Mouse (Mus musculus) frontal cortex, postnatal 14 days (tissue): ENCODE results near the gene Gm49486.
A peak's percentile ranks its signal among the peaks of the same experiment; 100 is the strongest.
"Not testable (repeated sequence)": the region's sequence is repeated elsewhere in the genome, so short reads cannot be mapped to it uniquely, and the experiment has no call there.

Source experiments
- DNase-seq, 2 experiments: peaks; one replicate each; pipeline ENCODE4 v3.0.0; 2022; ENCODE audit warnings: low spot score in 2 of 2

Gm49486 gene

DNA sequence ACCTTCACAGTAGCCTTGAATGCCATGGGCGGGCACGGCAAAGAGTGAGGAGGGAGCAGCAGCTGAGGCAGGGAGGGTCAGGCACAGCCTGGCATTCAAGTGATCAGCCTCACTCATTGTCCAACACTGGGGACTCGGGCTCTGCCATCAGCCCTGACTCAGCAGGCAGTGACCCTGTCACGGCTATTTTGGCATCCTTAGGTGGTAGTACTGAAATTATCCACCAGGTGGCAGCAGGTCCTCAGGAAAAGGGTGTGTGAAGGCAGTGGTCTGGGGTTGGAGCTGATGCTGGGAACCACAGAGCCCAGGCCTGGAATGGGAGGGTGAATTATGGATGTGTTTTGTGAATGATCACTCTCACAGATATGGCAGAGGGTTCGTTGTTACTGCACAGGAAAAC, 4.5 kb upstream of the Gm49486 start:
- DNase-seq: peak; percentile 75 to 79

DNA sequence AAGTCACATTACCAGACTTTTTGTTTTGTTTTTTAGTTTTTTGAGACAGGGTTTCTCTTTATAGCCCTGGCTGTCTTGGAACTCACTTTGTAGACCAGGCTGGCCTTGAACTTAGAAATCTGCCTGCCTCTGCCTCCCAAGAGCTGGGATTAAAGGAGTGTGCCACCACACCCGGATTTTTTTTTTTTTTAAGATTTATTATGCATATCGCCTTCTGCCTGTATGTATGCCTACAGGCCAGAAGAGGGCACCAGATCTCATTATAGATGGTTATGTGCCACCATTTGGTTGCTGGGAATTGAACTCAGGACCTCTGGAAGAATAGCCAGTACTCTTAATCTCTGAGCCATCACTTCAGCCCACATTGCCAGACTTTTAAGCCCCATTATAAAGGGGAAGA, 3.4 kb upstream of the Gm49486 start:
- not testable (repeated sequence) for DNase-seq

DNA sequence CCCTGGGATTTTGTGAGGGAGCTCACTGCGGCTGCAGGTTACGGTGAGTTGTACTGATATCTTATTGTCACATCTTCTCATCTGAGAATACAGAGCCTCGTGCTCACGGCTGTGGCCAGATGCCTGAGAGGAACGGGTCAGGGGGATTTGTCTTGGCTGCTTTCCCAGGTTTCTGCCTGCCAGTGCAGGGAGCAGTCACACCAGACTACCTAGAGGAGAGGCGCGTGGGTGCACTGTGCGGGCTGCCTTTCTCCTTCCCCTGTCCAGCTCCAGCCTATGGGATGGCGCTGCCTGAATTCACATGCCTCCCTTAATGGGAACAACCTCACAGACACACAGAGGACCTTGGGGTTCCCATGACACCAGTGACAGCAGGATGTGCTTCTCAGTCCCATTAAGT, 6.1 kb downstream of the Gm49486 start:
- DNase-seq: no peak

DNA sequence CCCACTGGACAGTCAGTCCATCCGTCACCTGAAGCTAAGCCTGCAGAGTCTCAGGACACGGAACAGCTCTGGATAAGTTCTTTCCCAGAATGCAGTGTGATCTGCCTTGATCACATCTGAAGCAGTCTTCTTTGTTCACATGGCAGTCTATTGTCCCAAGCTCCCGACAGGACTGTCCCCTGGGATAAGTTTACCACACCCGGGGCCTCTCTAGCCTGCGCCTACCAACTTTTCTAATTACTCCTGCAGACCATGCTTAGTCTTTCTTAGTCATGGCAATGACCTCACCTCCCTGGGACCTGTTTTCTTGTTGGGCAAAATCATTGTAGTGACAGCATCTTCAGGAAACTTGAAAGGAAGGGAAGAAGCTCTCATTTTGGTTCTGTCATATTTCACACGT, 8.8 kb downstream of the Gm49486 start:
- DNase-seq: no peak

GRCm38 (mm10) chr15:79242574-79243233, 13.5 kb downstream of the Gm49486 start:
- no peak for DNase-seq

- peak; percentile 97 to 98 for DNase-seq
Observed at GRCm38 (mm10) chr15:79243234-79244042, 14.2 kb downstream of the Gm49486 start.

DNA sequence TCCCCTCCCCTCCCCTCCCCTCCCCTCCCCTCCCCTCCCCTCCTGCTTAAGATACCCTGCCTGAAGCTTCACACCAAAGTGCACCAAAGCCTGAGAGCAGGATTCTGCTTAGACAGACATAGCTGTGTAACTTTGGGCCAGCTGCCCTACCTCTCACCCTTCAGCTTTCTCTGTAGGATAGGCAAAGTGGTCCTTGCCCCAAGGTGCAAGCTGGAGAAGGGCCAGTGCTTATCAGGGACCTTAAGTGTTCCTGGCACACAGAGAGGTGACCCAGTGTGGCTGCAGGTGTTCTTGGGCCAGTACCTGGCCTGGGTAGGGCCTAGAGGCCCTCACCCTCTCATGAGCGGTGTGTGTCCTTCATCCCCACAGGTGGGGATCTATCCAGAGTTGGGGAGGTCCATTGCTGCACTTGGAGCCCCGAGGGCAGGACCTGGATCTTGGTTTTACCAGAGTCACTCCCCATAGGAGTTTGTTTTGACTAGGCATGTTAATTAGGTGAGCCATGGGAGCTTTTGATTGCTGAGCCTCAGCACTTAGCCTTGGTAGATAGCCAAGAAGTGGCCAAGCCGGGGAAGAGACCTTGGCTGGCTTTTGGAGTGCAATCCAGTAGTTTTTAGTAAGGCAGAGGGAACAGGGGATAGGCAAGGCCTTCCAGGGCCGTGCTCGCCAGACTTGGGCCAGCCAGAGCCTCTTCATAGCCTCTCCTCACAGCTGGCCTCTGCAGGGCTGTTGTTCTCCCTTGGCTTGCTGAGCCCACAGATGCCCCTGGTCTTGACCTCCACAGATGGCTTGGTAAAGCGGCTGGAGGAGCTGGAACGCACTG, 15.1 kb downstream of the Gm49486 start:
- DNase-seq: no peak

- DNase-seq: no peak
Observed at GRCm38 (mm10) chr15:79245321-79245720, 16.1 kb downstream of the Gm49486 start.

GRCm38 (mm10) chr15:79250236-79250635, 21.0 kb downstream of the Gm49486 start:
- no peak for DNase-seq

DNA sequence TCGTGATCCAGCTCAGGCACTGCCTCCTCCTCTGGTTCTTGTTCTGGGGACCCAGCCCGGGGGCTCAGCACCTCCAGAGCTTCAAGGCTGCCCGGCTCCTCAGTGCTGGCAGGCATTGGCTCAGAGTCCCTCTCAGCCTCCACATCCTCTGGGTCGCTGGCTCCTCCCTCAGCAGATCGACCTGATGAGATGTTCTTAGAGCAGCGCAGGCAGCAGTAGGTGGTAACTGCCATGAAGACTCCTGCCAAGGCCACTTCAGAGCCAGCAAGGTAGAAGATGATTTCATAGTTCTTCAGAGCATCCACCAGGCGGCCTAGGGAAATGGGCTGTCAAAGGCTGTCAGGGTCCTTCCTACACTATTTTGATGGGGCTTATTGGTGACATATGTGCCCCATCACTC, 22.0 kb downstream of the Gm49486 start:
- no peak for DNase-seq

DNA sequence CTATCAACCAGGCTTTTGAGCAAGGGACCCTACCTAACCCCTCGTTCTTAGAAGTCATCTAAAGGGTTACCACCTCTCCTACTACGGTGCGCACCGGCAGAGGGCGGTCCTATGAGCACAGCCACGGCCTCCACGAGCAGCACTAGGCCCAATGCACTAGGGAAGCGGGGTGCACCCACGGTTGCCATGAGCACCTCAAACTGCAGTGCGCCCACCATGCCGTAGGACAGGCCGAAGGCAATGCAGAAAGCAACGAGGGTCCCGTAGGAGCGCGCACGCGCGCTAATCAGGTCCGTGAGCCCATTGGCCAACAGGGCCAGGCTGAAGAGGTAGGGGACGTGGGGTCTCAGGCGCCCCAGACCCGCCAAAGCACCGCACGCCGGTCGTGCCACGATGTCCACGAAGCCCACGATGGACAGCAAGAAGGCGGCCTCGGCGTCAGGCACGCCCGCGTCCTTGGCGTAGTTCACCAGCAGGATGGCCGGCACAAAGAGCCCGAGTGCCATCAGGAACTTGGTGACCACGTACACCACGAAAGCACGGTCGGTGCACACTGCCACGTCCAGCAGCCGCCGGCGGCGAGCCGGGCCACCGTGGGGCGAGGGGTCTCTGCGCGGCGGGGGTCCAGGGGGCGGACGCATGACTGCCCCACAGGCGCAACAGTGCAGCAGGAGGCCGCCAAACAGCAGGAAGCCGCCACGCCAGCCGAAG, 22.7 kb downstream of the Gm49486 start:
- DNase-seq: peak; percentile 35 to 44

DNA sequence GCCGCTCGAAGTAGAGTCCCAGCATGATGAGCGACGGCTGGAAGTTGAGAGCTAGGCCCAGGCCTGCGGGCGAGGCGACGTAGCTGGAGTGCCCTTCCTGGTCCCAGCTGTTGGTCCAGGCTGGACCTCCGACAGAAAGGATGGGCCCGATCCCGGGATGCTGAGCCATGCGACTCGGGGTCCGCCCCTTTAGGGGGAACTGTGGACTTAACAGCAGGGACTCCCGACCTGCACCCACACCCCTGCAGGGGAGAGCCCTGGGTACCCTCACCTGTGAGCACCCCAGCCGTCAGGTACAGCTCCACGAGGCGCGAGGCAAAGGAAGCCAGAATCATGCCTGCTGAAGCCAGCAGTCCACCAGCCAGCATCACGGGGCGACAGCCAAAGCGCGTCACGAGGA, 23.4 kb downstream of the Gm49486 start:
- no peak for DNase-seq

- DNase-seq: no peak
Observed at GRCm38 (mm10) chr15:79254661-79255060, 25.5 kb downstream of the Gm49486 start, which contains the start of gene Slc16a8. TSS of gene Slc16a8 (minus strand) at chr15:79254761.

GRCm38 (mm10) chr15:79258521-79258920, 29.3 kb downstream of the Gm49486 start:
- DNase-seq: no peak

DNA sequence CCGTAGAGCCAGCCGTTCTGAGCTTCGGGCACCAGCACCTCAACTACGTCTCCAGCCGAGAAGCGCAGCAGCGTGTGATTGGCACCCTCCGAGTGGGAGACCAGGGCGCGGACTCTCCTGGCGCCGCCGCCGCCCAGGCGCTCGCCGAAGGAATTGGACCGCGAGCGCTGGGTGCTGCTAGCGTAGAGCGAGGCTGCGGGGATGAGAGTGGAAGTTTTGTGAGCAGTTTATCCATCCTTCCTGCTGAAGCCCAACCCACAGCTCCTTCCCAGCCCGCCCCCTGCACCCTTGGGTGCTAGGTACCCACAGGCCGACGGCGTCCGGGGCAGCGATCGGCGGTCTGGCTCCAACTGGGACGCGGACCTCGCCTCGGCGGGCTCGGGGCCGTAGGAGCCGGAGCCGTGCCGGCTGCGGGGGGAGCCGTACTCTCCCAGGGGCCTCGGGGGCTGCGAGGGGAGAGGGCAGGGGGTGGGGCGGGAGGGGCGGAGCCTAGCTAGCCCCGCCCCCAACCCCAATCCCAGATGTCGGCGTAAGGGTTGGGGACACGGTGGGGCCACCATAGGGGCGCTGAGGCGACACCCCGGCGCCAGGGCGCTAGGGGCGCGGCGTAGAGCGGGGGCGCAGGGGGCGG, 32.0 kb downstream of the Gm49486 start:
- DNase-seq: peak in 1 of 2 experiments; percentile 48

DNA sequence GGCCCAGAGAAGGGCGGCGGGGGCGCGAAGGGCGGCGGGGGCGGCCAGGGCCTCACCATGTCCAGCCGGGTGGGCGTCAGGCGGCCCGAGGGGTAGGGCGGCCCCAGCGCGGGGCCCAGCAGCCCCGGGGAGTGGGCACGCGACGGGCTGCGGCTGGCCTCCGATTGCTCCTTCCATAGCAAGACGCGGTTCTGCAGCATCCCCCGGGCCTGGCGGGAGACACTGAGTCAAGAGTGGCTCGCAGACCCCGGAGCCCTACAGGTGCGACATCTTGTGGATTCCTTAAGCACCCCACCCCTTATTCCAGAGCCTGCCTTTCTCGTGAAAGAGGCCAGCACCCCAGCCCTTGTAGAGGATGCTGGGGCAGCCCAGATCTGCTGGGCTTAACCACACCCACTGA, 32.6 kb downstream of the Gm49486 start:
- DNase-seq: no peak

DNA sequence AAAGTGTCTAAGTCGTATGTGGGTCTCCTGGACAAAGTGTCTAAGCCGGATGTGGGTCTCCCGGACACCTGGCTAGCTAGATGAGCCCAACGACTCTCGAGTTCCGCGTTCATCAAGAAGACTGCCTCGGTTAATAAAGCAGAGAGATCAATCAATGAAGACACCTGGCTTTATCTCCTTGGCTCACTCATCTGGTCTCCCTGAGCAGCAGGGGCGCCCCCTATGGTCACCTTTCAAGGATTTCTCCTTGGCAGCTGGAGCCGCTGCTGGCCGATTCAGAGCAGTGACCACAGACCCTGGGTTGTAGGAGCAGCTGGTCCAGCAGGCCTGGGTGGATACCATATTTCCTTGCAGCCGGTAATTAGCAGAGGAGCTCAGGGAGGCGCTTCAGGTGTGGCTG, 33.2 kb downstream of the Gm49486 start:
- DNase-seq: no peak

DNA sequence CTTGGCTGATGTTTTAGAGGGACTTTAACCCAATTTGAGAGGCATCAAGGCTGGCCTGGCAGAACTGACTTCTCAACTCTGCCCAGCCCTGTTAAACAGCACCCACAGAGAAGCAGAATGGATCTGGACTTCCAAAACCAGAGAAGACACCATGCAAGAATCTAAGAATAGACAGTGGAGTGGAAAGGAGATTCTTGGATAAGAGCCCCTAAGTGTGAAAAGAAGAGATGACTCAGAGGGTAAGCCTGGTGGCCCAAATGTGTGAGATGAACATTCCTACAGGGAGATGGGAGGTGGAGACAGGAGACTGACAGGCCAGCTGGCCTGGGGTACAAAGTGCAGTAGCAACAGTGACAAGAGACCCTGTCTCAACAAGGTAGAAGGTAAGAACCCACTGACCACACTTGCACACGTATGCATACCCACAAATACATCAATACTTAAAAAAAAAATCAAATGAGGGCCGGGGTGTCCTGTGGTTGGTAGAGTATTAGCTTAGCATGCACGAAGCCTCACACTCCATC, 33.7 kb downstream of the Gm49486 start:
- no peak for DNase-seq

- DNase-seq: no peak
Observed at GRCm38 (mm10) chr15:79263726-79264125, 34.5 kb downstream of the Gm49486 start.

DNA sequence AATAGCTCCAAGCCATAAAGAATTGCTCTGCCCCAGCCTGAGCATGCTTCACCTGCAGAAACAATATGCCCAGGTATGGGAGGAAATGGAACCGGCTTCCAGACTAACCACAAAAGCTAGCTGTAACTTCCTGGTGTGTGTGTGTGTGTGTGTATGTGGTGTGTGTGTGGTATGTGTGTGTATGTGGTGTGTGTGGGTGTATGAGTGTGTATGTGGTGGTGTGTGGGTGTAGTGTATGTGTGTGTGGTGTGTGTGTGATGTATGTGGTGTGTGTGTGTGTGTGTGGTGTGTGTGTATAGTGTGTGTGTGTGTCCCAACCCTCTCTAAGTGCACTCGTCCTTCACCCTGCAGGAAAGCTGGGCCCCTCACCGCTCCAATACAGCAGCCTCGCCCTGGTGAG, 36.2 kb downstream of the Gm49486 start:
- no peak for DNase-seq

DNA sequence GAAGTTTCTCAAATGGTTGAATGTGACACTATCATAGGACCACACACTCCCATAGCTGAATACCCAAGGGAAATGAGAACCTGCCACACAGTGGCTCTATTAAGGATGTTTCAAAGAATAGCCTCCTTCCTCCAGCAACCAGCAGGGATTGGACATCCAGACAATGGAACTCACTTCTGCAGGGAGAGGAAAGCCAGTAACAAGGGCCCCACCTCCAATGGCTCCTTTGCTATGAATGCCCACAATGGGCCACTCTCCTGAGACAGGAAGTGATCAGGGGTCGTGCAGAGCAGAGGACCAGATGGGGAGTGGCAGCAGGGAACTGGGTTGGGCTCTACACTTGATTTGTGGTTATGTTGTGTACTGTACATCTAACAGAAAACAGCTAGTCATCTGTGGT, 39.3 kb downstream of the Gm49486 start:
- no peak for DNase-seq
